Mouse (Mus musculus) embryonic fibroblast, embryonic 13.5 days (primary cell): ENCODE data around the gene Agrn.

Experiments
- CTCF ChIP-seq: IDR thresholded peaks from 2 replicates; pipeline ENCODE4 v1.5.1; 2011; ENCODE audit warnings: mild to moderate bottlenecking, control low read depth, low read length, moderate library complexity, borderline replicate concordance; ENCODE audit not compliant: insufficient read depth
- POLR2A ChIP-seq: IDR thresholded peaks from 2 replicates; pipeline ENCODE4 v1.6.1; 2011; ENCODE audit warnings: low read depth, mild to moderate bottlenecking, control low read depth, low read length, moderate library complexity

DNA sequence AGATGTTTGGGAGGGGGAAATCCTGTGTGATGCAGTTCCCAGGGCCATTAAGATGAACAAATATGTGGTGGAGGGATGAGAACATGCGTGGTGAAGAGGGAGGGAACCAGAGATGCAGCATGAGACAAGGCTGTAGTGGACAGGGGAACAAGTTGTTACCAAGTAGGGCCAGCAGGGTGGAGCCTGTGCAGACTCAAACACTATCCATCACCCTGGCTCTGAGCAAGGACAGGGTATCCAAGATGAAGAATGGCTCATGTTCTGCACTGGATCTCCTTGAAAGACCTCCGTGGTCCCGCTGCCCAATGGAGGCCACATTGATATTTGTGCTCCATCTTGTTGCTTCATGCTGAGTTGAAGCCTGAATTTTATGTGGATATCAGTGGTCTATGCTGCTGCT is 42.5 kb downstream of the Agrn start:
- TF ChIP-seq CTCF: no peak
- no peak for TF ChIP-seq POLR2A
